Mouse (Mus musculus) mouse embryonic stem cell (cell line): ENCODE results near the gene Nupr1.

Experiments
- in situ Hi-C, 2 experiments: fragments of 300-500 bp; cut with MboI; formaldehyde crosslinking; loops; 1 replicate in 1 of 2; 3 replicates in 1 of 2; pipeline ENCODE4 v1.14.3; 2019 to 2020; ENCODE audit warnings: low sequenced_read_pairs in 2 of 2, low pct_unique_long_range_greater_than_20kb in 1 of 2, mixed read lengths in 1 of 2; ENCODE audit not compliant: unreplicated experiment in 1 of 2

Nupr1 gene

DNA sequence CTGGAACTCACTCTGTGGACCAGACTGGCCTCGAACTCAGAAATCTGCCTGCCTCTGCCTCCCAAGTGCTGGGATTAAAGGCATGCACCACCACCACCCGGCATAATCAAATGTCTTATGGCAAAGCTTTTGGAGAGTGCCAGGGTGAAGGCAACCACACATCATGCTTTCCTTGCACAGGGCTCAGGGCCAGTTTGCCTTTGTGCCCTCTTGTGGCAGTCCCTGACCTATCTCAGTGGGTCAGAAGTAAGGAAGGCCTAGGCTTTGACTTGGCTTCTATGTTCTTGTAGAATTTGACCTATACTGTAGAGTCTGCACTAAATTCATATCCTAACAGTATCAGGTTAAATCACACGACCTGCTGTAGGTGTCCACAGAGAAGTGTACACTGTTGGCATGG is 14.0 kb downstream of the Nupr1 start:
- in situ Hi-C loops = no loop called here

DNA sequence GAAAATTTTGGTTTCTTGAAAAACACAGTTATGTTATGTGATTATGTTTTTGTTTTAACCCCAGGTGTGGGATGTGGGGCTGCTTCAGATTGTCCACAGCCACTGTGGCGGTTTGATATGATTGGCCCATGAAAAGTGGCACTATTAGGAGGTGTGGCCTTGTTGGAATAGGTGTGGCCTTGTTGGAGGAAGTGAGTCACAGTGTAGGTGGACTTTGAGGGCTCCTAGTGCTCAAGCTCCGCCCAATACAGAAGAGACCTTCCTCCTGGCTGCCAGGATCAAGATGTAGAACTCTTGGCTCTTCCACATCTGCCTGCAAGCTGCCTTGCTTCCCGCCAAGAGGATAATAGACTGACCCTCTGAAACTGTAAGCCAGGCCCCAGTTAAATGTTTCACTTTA is 17.9 kb downstream of the Nupr1 start:
- in situ Hi-C loops = no loop called here

DNA sequence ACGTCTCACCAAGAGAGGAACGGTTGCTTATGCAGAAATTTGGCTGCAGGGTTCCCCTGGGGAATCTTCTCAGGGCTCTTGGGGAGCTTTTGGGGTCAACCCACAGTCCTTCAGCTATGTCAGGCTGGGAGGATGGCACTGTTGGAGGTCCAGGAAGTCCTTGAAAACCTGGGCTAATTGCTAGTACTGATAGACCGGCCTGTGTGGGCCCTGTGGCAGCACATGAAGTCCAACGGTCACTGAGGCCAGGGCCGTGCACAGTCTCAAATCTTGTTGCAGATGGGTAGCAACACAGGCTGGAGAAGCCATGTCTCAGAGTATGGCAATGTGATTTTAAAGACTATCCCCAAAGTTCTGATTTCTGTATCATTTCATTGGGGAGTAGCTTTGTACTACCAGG is 22.9 kb downstream of the Nupr1 start:
- in situ Hi-C loops = no loop called here

DNA sequence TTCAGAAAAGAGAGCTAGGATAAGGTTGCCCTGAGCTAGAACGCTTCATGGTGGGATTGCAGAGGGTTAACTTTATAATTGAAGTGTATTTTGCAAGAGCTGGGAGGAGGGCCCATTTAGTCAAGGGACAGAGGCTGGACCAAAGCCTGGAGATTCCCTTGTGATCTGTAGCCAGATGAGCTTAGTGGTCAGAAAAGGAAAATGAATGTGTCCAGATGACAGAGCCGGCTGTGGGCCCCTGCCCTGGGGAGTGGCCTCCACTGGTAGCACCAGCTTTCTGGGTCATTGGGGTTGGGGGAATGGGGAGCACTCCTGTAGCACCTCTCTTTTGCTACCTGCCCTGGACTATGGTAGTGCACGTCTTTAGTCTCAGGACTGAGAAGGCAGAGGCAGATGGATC is 23.6 kb downstream of the Nupr1 start:
- in situ Hi-C loops = no loop called here

DNA sequence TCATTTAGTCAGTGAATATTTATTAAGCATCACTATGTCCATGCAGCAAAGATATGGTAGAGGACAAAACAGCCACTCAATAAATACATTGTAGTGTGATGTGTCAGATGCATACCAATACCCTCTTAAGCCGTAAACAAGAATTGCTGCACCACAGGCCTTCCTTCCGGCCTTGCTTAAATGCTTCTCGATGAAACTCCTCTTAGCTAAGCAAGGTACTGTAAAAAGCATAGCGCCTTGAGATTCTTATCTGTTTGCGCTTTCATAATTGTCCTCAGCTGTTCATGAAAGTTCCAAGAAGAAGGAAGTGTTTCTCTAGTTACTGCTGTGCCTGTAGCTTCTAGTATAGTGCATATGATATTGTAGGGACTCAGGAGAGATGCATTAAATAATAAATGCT is 24.1 kb downstream of the Nupr1 start:
- in situ Hi-C loops = no loop called here

DNA sequence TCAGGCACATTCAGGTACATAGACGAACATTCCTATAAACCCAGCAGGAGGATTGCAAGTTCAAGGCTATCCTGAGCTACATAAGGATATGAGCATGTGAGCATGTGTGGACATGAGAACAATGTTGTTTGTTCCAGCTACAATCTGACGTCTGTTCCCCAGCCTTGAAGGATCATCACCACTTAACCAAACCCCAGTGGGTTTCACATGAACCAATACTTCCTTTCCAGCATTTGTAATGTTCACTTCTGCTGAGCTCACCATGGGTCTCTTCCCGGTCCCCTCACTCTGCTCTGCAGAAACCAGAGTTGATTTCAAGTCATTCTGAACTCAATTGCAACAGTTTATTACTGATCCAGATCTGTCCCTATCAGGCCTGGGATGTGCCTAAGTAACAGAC is 28.0 kb downstream of the Nupr1 start:
- in situ Hi-C loops = no loop called here

DNA sequence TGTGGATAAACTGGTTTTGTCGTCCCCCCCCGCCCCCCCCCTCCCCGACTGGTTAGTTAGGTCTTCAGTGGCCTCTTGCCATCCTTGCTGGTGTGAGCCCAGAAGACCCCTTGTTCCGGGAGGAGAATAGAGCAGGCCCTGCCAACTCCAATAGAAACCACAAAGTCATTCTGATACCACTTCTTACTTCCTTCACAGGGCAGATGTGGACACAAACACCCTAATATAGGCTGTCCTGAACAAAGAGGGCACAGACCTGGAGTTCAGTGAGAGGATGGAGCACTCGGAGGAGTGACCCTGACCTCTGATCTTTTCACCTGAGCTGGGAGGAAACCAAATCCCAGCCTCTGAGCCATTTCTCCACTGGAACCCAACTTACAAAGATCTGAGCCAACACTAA is 28.8 kb downstream of the Nupr1 start:
- in situ Hi-C loops = no loop called here

DNA sequence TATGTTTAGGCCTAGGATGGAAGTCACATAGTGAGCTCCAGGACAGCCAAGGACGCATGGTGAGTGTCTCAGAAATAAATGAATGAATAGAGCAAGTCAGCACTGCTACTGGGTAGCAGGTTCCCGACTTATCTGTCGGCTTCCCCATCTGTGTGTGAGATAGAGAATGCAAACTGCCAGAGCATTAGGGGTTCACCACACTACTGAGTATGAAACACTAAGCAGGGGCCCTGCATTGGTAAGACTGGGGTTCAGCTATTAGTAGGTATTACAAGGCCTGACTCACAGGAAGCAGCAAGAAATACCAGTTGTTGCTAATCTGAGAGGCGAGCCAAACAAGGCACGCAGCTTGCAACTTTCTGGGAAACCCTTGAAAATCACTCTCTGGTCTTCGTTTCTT is 31.7 kb downstream of the Nupr1 start:
- in situ Hi-C loops = no loop called here

DNA sequence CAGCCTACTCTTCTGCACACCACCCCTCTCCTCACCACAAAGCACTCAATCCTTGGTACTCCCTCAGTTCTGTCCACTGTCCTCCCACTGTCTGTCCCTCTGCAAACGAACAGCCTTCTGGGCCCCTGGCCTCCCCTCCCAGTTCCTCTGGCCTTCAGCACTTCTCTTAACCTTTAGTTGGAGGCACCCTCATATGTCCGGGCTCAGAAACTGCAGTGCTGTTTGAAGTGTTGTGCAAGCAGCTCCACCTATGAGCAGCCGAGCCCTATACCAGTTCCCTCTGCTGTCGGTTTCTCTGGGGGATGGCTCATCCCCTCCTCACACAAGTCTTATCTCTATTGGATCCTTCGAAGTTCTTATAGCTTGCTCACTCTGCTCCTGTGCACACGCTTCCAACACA is 34.2 kb downstream of the Nupr1 start:
- in situ Hi-C loops = no loop called here

DNA sequence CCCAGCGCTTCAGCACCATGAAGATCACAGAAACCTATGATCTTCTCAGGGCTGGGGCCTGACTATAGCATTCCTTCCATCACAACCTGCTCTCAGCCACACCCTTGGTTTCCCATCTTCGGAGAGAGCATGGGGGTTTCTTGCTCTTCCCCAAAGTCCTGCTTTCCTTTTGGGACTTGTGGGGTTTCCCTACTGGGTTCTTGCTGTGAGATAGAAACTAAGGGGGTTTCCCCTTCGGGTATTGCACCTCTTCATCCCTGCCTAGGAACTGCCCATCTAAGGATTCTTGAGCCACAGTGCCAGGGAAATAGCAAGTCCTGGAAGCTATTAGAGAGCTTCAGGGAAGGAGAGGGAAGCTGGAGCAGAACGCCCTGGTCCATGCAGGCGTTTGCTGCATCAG is 34.8 kb downstream of the Nupr1 start:
- in situ Hi-C loops = no loop called here

DNA sequence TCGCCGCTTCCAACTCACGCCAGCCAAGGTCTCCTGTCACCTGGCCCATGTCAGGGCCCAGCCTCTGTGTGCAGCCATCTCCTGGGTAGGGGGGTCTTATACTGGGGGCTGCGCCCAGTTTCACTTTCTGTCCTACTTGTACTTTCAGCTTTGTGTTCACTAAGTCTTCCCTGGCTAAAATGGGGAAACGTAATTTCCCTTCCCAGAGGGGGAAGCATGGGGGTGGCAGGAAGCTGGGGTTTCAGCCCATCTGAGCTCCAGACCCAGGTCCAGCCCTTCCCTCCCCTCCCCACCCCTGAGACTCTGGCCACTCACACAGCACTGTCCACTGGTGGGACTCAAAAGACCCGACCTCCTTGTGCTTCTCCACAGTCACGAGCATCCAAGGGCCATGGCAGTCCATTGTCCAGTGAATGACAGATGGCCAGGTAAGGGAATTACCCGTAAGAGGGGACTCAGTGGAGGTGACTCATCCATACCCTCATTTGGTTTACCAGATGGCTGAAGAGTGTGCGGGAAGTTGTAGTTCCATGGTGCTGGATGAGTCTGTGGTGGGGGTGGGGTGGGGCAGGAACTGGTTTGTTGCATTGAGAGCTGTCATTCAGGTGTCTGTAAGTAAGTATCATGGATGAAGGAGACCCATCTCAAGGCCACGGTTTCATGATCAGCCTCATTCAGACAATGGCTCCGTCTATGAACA is 35.6 kb downstream of the Nupr1 start, which contains the start of gene Il27:
Gene Il27, minus strand, starts transcription at position 80 of the 700 bp plus-strand sequence.
- in situ Hi-C loops = no loop called here

DNA sequence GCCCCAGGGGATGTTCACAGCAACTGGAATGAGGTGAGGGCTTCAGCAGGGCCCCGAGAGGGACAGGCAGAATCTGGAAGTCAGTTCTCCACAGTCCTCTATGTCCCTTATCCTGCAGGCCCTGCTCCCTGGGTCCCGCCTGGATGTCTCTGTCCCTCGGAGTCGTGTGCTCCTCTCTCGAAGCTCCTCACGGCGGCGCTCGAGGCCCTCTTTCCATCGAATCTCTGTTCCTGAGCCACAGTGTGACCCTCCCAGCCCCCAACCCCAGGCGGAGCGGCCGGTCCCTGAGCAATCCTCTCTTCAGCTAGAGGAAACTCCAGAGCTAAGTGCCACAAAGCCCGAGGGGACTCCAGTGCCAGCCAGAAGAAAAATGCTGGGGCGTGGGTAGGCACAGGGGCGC is 42.9 kb downstream of the Nupr1 start:
- in situ Hi-C loops = loop anchor here in 1 of 2 experiments (5.0 kb wide), 1 partner anchor 45 kb away; the partner anchor contains the start of gene Nupr1

DNA sequence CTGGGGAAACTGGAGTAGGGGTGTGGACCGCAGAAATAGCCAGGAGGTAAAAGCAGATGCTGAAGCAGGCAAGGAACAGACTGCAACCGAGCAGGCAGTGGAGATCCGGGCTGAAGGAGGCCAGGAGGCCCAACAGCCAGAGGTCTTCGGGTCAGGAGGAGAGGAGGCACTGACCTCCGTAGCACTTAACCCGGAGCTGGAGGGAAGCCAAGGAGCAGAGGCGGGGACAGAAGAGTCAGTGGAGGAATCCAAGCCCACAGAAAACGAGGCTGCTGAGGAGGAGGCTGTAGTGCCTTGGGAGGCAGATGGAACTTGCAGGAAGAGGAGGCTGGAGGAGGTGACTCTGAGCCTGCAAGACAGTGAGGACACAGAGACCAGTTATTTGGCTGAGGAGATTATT is 43.8 kb downstream of the Nupr1 start:
- in situ Hi-C loops = loop anchor here in 1 of 2 experiments (5.0 kb wide), 1 partner anchor 45 kb away; the partner anchor contains the start of gene Nupr1

DNA sequence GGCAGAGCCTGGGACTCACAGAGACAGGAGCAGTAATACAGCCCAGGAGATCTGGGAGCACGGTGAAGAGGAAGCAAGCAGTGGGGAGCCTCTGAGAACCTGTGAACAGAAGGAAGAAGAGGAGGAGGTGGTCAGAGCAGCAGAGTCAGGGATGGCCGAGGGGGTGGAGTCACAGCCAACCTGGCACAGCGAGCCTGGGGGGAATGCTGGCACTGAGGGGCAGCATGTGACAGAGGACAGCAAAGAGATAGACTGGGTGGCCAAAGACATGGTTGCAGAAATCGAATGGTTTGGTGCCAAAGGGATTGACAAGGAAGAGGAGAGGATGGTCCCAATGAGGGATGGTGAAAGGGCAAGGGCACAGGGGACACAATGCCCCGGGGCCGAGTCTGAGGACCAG is 44.9 kb downstream of the Nupr1 start, which contains the start of gene Cln3:
Gene Cln3, minus strand, starts transcription at position 101 of the 400 bp plus-strand sequence.
- in situ Hi-C loops = loop anchor here in 1 of 2 experiments (5.0 kb wide), 1 partner anchor 47 kb away; the partner anchor contains the start of gene Nupr1

DNA sequence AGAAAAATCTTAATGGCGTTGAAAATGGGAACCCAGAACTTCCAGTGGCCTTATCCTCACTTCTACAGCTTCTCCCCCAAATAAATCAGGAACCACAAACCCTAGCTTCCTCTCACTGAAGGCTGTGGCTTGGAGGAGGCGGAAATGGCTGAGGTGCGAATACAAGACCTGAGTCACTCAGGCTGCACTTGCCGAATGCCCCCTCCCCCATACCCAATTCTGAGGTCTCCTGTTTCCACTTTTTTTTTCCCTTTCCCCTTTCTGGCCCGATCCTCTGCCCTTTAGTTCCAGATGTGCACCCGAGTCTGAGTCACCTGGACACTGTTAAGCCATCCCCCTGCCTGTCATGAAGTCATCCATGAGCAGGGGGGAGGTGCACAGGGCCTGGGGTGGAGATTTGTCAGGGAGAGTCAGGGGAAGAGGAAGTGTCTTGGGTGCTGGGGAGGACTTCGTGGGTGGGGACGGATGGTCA is 46.1 kb downstream of the Nupr1 start, which contains the start of gene Apobr:
Gene Apobr, plus strand, starts transcription at position 437 of the 472 bp plus-strand sequence.
- in situ Hi-C loops = loop anchor here in 1 of 2 experiments (5.0 kb wide), 1 partner anchor 48 kb away; the partner anchor contains the start of gene Nupr1

DNA sequence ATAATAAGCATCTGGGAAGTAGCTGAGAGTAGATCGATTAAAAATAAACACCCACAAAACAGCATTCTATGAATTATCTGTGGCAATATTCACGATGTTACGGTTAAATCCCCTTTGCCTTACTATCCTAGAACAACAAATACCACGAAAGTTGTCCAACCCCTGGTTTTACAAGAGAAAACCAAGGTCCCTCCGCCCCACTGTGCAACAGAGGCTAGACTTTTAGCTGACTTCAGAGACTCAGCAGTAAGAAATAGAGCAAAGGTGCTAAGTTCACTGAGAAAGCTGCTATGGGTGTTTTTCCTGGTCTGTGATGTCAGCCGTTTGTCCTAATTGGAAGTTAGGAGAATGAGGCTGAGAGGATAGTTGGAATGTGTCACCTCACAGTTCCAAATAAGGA is 46.9 kb downstream of the Nupr1 start:
- in situ Hi-C loops = loop anchor here in 1 of 2 experiments (5.0 kb wide), 1 partner anchor 49 kb away; the partner anchor contains the start of gene Nupr1

DNA sequence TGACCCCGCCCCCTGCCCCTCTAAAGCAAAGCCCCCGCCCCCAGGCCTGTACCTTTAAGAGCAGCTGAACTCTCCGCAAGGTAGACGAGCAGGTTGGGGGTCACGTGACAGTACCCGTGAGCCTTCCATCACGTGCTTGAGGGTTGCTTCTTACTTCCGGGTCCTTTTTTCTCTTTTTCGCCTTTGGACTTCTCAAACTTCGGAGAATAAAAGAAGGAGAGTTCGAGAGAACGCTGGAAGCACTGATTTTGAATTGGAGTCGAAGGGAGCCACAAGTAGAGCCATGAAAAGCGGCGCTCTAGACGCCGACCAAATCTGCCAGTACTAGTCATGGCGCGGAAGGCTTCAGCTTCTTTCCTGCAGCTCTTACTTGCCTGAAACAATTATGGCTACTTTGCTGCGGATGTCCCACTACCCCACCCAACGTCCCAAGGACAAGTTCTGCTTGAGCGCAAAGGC is 47.4 kb downstream of the Nupr1 start:
- in situ Hi-C loops = loop anchor here in 1 of 2 experiments (5.0 kb wide), 1 partner anchor 49 kb away; the partner anchor contains the start of gene Nupr1

DNA sequence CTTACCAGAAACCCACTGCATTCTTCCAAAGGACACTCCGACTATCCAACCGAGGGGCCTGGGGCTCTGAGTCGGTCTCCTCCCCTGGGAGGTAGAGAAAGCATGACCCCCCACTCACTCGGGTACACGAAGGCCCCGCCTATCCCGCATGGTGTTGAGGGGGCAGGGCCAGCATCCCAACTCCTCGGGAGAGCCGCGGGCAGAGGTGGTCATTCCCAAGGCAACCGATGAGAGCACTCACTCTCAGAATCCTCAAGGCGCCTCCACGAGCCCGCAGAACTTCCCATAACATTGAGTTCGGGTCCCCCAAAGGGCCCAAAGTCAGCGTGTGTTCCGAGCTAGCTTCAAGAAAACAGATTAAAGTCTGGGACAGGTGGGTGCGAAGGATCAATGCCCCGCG is 47.9 kb downstream of the Nupr1 start:
- in situ Hi-C loops = loop anchor here in 1 of 2 experiments (5.0 kb wide), 1 partner anchor 50 kb away; the partner anchor contains the start of gene Nupr1

DNA sequence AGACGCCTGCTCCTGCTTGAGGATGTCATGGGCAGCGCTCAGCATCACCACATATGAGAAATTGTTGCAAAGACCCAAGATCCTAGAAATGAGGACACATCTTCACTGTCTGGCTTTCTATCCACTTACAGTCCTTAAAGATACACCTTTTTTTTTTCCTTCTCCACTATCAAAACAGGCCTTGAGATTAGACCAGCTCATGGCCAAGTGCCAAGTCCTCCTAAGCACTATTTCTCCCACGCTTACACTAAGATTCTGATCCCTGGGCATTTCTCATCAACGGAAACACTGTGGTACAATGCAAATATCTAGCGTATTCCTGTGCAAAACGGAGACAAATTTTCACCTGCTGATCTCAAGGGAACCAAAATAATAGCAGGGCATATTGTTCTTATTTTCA is 49.0 kb downstream of the Nupr1 start:
- in situ Hi-C loops = loop anchor here in 1 of 2 experiments (5.0 kb wide), 1 partner anchor 51 kb away; the partner anchor contains the start of gene Nupr1

DNA sequence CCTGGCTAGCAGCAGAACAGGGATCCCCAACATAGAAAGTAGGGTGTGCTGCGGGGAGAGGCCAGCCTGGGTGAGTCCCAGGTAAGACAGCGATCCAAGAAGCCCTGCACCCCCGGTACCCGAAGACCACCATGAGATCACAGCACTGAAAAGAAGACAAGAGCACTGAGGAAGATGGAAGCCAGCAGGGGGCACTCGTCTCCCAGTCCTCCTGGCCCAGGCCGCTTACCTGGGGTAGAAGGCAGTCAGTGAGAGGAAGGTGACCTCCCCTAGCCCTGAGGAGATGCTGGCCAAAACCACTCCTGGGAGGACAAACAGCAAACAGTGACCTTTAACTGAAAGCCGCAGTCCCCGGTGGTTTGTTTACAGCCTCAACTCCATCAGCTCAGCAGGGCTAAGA is 51.5 kb downstream of the Nupr1 start:
- in situ Hi-C loops = no loop called here
